Mouse (Mus musculus): ENCODE measurements around the gene Hist2h3b. TPM values are rescaled to one million over a fixed set of nuclear protein-coding genes. Genes with fewer than 3 reads are reported as not detected.

The Hist2h3b gene
- polyA plus RNA-seq, 1 experiment from 2014 or later: 12.8 TPM

- no peak for ATAC-seq (replicated peaks)
- no peaks in the 10 kb centered on the region for H3K9me3 ChIP-seq
- H3K27me3 ChIP-seq (replicated peaks): 0 out of 2 replicates have a peak, but pooled peaks cover 4% of the 10 kb centered on the region
- no peaks in the 10 kb centered on the region for H3K36me3 ChIP-seq (replicated peaks)
- no peaks in the 10 kb centered on the region for H3K4me1 ChIP-seq
- no peak within 1 kb of the TSS for H3K9ac ChIP-seq
- no peak within 1 kb of the TSS for H3K27ac ChIP-seq
- no peak within 1 kb of the TSS for H3K4me3 ChIP-seq
- H3K4me2 ChIP-seq: no peak within 1 kb of the TSS
- WGBS: 79% methylated on average over 4 of the region's 4 CpGs
Observed at GRCm38 (mm10) chr3:96293787-96294186, 25.3 kb downstream of the Hist2h3b start, which contains the start of gene Fcgr1. Gene Fcgr1, minus strand, starts transcription at chr3:96293969.

GRCm38 (mm10) chr3:96298360-96298759 lies 29.9 kb downstream of the Hist2h3b start:
- no peaks in the 10 kb centered on the region for H3K4me1 ChIP-seq
- H3K27me3 ChIP-seq (replicated peaks): 0 out of 2 replicates have a peak, but pooled peaks cover 3% of the 10 kb centered on the region
- H3K9ac ChIP-seq: no peak overlapping the region
- H3K9me3 ChIP-seq: no peaks in the 10 kb centered on the region
- 90% methylated on average over 4 of the region's 4 CpGs for WGBS
- no peak for ATAC-seq (replicated peaks)
- no peak overlapping the region for H3K4me2 ChIP-seq
- H3K36me3 ChIP-seq (replicated peaks): no peaks in the 10 kb centered on the region
- H3K27ac ChIP-seq: no peak overlapping the region
- no peak overlapping the region for H3K4me3 ChIP-seq

GRCm38 (mm10) chr3:96299562-96299961 lies 31.1 kb downstream of the Hist2h3b start:
- 98% methylated on average over 2 of the region's 2 CpGs for WGBS

GRCm38 (mm10) chr3:96300706-96301529 lies 32.5 kb downstream of the Hist2h3b start:
- Histone ChIP-seq H3K27me3 (replicated peaks) (no peaks in the 10 kb centered on the region), H3K4me2 (no peak overlapping the region), H3K9me3 (no peaks in the 10 kb centered on the region), H3K4me1 (no peaks in the 10 kb centered on the region), H3K27ac (no peak overlapping the region), H3K36me3 (replicated peaks) (no peaks in the 10 kb centered on the region), H3K4me3 (no peak overlapping the region), H3K9ac (no peak overlapping the region)
- 77% methylated on average over 26 of the region's 26 CpGs for WGBS
- no peak for ATAC-seq (replicated peaks)

More at GRCm38 (mm10) chr3:96299562-96299961, 31.1 kb downstream of the Hist2h3b start:
- Histone ChIP-seq H3K4me2 (no peak overlapping the region), H3K9me3 (no peaks in the 10 kb centered on the region), H3K27ac (no peak overlapping the region), H3K27me3 (replicated peaks) (no peaks in the 10 kb centered on the region), H3K9ac (no peak overlapping the region), H3K4me1 (no peaks in the 10 kb centered on the region), H3K4me3 (no peak overlapping the region), H3K36me3 (replicated peaks) (no peaks in the 10 kb centered on the region)
- ATAC-seq (replicated peaks): no peak

GRCm38 (mm10) chr3:96302076-96302475 lies 33.6 kb downstream of the Hist2h3b start:
- 88% methylated on average over 5 of the region's 5 CpGs for WGBS
- H3K9ac ChIP-seq: no peak overlapping the region
- no peaks in the 10 kb centered on the region for H3K4me1 ChIP-seq
- no peak overlapping the region for H3K4me2 ChIP-seq
- H3K36me3 ChIP-seq (replicated peaks): no peaks in the 10 kb centered on the region
- no peaks in the 10 kb centered on the region for H3K27me3 ChIP-seq (replicated peaks)
- H3K27ac ChIP-seq: no peak overlapping the region
- no peak overlapping the region for H3K4me3 ChIP-seq
- no peak for ATAC-seq (replicated peaks)
- H3K9me3 ChIP-seq: no peaks in the 10 kb centered on the region

- H3K27me3 ChIP-seq (replicated peaks): no peaks in the 10 kb centered on the region
- no peak for ATAC-seq (replicated peaks)
- H3K4me3 ChIP-seq: no peak overlapping the region
- WGBS: 88% methylated on average over 9 of the region's 9 CpGs
- H3K36me3 ChIP-seq (replicated peaks): no peaks in the 10 kb centered on the region
- no peaks in the 10 kb centered on the region for H3K9me3 ChIP-seq
- H3K4me1 ChIP-seq: no peaks in the 10 kb centered on the region
- H3K4me2 ChIP-seq: no peak overlapping the region
- no peak overlapping the region for H3K27ac ChIP-seq
- no peak overlapping the region for H3K9ac ChIP-seq
Observed at GRCm38 (mm10) chr3:96306506-96306905, 38.1 kb downstream of the Hist2h3b start.

GRCm38 (mm10) chr3:96309441-96309840 lies 41.0 kb downstream of the Hist2h3b start:
- Histone ChIP-seq H3K36me3 (replicated peaks) (no peaks in the 10 kb centered on the region), H3K4me1 (no peaks in the 10 kb centered on the region), H3K4me3 (no peak overlapping the region), H3K9ac (no peak overlapping the region), H3K27ac (no peak overlapping the region), H3K27me3 (replicated peaks) (no peaks in the 10 kb centered on the region), H3K4me2 (no peak overlapping the region), H3K9me3 (no peaks in the 10 kb centered on the region)
- ATAC-seq (replicated peaks): no peak
- WGBS: 75% methylated on average over 3 of the region's 3 CpGs

- Histone ChIP-seq H3K4me2 (no peak overlapping the region), H3K4me3 (no peak overlapping the region), H3K36me3 (replicated peaks) (no peaks in the 10 kb centered on the region), H3K9me3 (no peaks in the 10 kb centered on the region), H3K27me3 (replicated peaks) (no peaks in the 10 kb centered on the region), H3K27ac (no peak overlapping the region), H3K9ac (no peak overlapping the region), H3K4me1 (no peaks in the 10 kb centered on the region)
- WGBS: 66% methylated on average over 8 of the region's 8 CpGs
- no peak for ATAC-seq (replicated peaks)
Observed at GRCm38 (mm10) chr3:96312341-96313098, 44.1 kb downstream of the Hist2h3b start.

Small RNA genes lying within 50 kb of the gene (microRNA-seq; reads per million reads assigned to microRNA genes)
- gene Gm44492: not detected
- gene Gm47311: not detected
- gene Gm47313: not detected

Other genes starting within 250 kb of the Hist2h3b start
- 64.4 and 65.6 TPM in 2 replicates for gene Vps45, start 210.2 kb upstream of the Hist2h3b start, polyA plus RNA-seq (2015; fragmentation: Nextera tagmentation; extraction: Ambion mirVana)
- 7.7 and 8.2 TPM in 2 replicates for gene Otud7b, start 164.1 kb upstream of the Hist2h3b start, polyA plus RNA-seq (2015; fragmentation: Nextera tagmentation; extraction: Ambion mirVana)
- 8.3 and 14.1 TPM in 2 replicates for gene Mtmr11, start 106.7 kb upstream of the Hist2h3b start, polyA plus RNA-seq (2015; fragmentation: Nextera tagmentation; extraction: Ambion mirVana)
- gene Sf3b4, start 96.3 kb upstream of the Hist2h3b start, polyA plus RNA-seq (2015; fragmentation: Nextera tagmentation; extraction: Ambion mirVana): 138 and 147 TPM in 2 replicates
- gene Sv2a, start 87.5 kb upstream of the Hist2h3b start, polyA plus RNA-seq (2015; fragmentation: Nextera tagmentation; extraction: Ambion mirVana): 140 and 142 TPM in 2 replicates
- gene Bola1, start 48.9 kb upstream of the Hist2h3b start, polyA plus RNA-seq (2015; fragmentation: Nextera tagmentation; extraction: Ambion mirVana): 51.0 and 59.9 TPM in 2 replicates
- gene Hist2h2ab, start 48.8 kb upstream of the Hist2h3b start, polyA plus RNA-seq (2015; fragmentation: Nextera tagmentation; extraction: Ambion mirVana): 0.92 TPM in 1 of 2 replicates, not detected in the other
- gene Hist2h2ac, start 47.8 kb upstream of the Hist2h3b start, polyA plus RNA-seq (2015; fragmentation: Nextera tagmentation; extraction: Ambion mirVana): 1.8 and 2.2 TPM in 2 replicates
- gene Hist2h2be, start 47.5 kb upstream of the Hist2h3b start, polyA plus RNA-seq (2015; fragmentation: Nextera tagmentation; extraction: Ambion mirVana): 5.1 and 5.4 TPM in 2 replicates
- 2.3 and 2.4 TPM in 2 replicates for gene Hist2h3c2, start 29.5 kb upstream of the Hist2h3b start, polyA plus RNA-seq (2015; fragmentation: Nextera tagmentation; extraction: Ambion mirVana)
- 44.8 and 51.7 TPM in 2 replicates for gene Hist2h2aa2, start 28.4 kb upstream of the Hist2h3b start, polyA plus RNA-seq (2015; fragmentation: Nextera tagmentation; extraction: Ambion mirVana)
- gene Hist2h2aa1, start 23.2 kb upstream of the Hist2h3b start, polyA plus RNA-seq (2015; fragmentation: Nextera tagmentation; extraction: Ambion mirVana): 14.4 and 19.2 TPM in 2 replicates
- gene Hist2h3c1, start 22.0 kb upstream of the Hist2h3b start, polyA plus RNA-seq (2015; fragmentation: Nextera tagmentation; extraction: Ambion mirVana): 0.11 TPM in 1 of 2 replicates, not detected in the other
- 5.6 and 6.1 TPM in 2 replicates for gene Hist2h4, start 5.3 kb upstream of the Hist2h3b start, polyA plus RNA-seq (2015; fragmentation: Nextera tagmentation; extraction: Ambion mirVana)
- 1.9 and 2.6 TPM in 2 replicates for gene Hist2h2bb, start 1.1 kb downstream of the Hist2h3b start, polyA plus RNA-seq (2015; fragmentation: Nextera tagmentation; extraction: Ambion mirVana)
- gene Fcgr1, start 25.3 kb downstream of the Hist2h3b start, polyA plus RNA-seq (2015; fragmentation: Nextera tagmentation; extraction: Ambion mirVana): 1.0 and 1.7 TPM in 2 replicates
- gene BC107364, start 183.7 kb downstream of the Hist2h3b start, polyA plus RNA-seq (2015; fragmentation: Nextera tagmentation; extraction: Ambion mirVana): not detected in 2 replicates